Mouse (Mus musculus) gastrocnemius, postnatal 25 days (tissue): ENCODE results near the gene Klf4. TPM values are rescaled to one million over a fixed set of nuclear protein-coding genes. Genes with fewer than 3 reads are reported as not detected.

Experiments
- DNase-seq: peaks from one replicate; pipeline ENCODE4 v3.0.0; 2022
- long read RNA-seq, 2 experiments: library from polyadenylated mRNA; stranded (forward); transcript quantifications; one replicate each; pipeline ENCODE4 v2.0.0; 2021
- total RNA-seq, 2 experiments: library from RNA; stranded (reverse); gene quantifications; 1 replicate in 1 of 2; 2 replicates in 1 of 2; pipeline ENCODE4 v1.2.3; 2021

Gene Klf4
- 10 to 100 TPM; 11.6 to 17.0 TPM for total RNA-seq
- long read RNA-seq, experiment 1, transcript Klf4-201 (5 exons, 3,029 nt) = major isoform, 5 of 12 reads
- long read RNA-seq, experiment 1, partial matches to known transcripts = 1 of 12 reads
- long read RNA-seq, experiment 1, other reads (novel, unspliced or antisense) = 6 of 12 reads
- long read RNA-seq, experiment 2, transcript Klf4-201 (5 exons, 3,029 nt) = major isoform, 9 of 11 reads
- long read RNA-seq, experiment 2, partial matches to known transcripts = 0 of 11 reads
- long read RNA-seq, experiment 2, other reads (novel, unspliced or antisense) = 2 of 11 reads

GRCm38 (mm10) chr4:55532407-55533195 lies at the start of gene Klf4:
Klf4 (minus strand) TSS chr4:55532466.
- peak; percentile 95 for DNase-seq

GRCm38 (mm10) chr4:55571432-55571831 lies 39.2 kb upstream of the Klf4 start:
- DNase-seq = no peak

- DNase-seq = no peak
These were observed 35.7 kb upstream of the Klf4 start for GRCm38 (mm10) chr4:55567986-55568385.

- DNase-seq = no peak
These were observed 35.3 kb upstream of the Klf4 start for GRCm38 (mm10) chr4:55567575-55567974.

- DNase-seq = no peak
These were observed 32.1 kb upstream of the Klf4 start for GRCm38 (mm10) chr4:55564317-55564716.

GRCm38 (mm10) chr4:55563050-55563449 lies 30.8 kb upstream of the Klf4 start:
- DNase-seq = peak; percentile 47

- DNase-seq = no peak
These were observed 29.8 kb upstream of the Klf4 start for GRCm38 (mm10) chr4:55562062-55562461.

- no peak for DNase-seq
These were observed 14.6 kb upstream of the Klf4 start for GRCm38 (mm10) chr4:55546869-55547268.

- DNase-seq = no peak
These were observed 10.5 kb upstream of the Klf4 start for GRCm38 (mm10) chr4:55542753-55543152.

GRCm38 (mm10) chr4:55541654-55542053 lies 9.4 kb upstream of the Klf4 start:
- no peak for DNase-seq

- DNase-seq = no peak
These were observed 9.0 kb upstream of the Klf4 start for GRCm38 (mm10) chr4:55541221-55541620.

GRCm38 (mm10) chr4:55535012-55535411 lies 2.7 kb upstream of the Klf4 start:
- no peak for DNase-seq

- DNase-seq = no peak
These were observed 2.2 kb upstream of the Klf4 start for GRCm38 (mm10) chr4:55534510-55534909.

GRCm38 (mm10) chr4:55533803-55534254 lies 1.6 kb upstream of the Klf4 start:
- DNase-seq = no peak

GRCm38 (mm10) chr4:55533196-55533802 lies 1.0 kb upstream of the Klf4 start:
- no peak for DNase-seq

- DNase-seq = no peak
These were observed 335 bp downstream of the Klf4 start for GRCm38 (mm10) chr4:55531856-55532406.

- DNase-seq = peak; percentile 31
These were observed 990 bp downstream of the Klf4 start for GRCm38 (mm10) chr4:55531096-55531855.

- DNase-seq = no peak
These were observed 1.6 kb downstream of the Klf4 start for GRCm38 (mm10) chr4:55530731-55531095.

GRCm38 (mm10) chr4:55530236-55530635 lies 2.0 kb downstream of the Klf4 start:
- DNase-seq = peak; percentile 69

GRCm38 (mm10) chr4:55528404-55528803 lies 3.9 kb downstream of the Klf4 start:
- no peak for DNase-seq

- DNase-seq = no peak
These were observed 4.3 kb downstream of the Klf4 start for GRCm38 (mm10) chr4:55527931-55528330.
